15 mouse cellular contexts compared by ENCODE assay signal in genomic region chr14:49074361-49074760, GRCm38 (mm10).
"Had no signal": no experiment of that assay in that cellular context is flagged by ENCODE, and none has a peak within 500 bp of the region (broad histone marks: within the 10 kb centered on the region; RNA-seq: fewer than 3 reads in every experiment).

No protein-coding gene starts in this region.

- H3K4me2 ChIP-seq: limb, embryonic 13.5 days; liver, embryonic 12.5 days; liver, embryonic 15.5 days; midbrain, embryonic 12.5 days; midbrain, embryonic 15.5 days had no signal

- H3K27me3 ChIP-seq: limb, embryonic 13.5 days; liver, embryonic 12.5 days; liver, embryonic 15.5 days; midbrain, embryonic 12.5 days; midbrain, embryonic 15.5 days had no signal

- H3K9me3 ChIP-seq: limb, embryonic 10.5 days; limb, embryonic 13.5 days; liver, embryonic 12.5 days; liver, embryonic 15.5 days; midbrain, embryonic 12.5 days; midbrain, embryonic 15.5 days had no signal

- H3K4me3 ChIP-seq: limb, embryonic 10.5 days; limb, embryonic 13.5 days; liver, embryonic 12.5 days; liver, embryonic 15.5 days; midbrain, embryonic 12.5 days; midbrain, embryonic 15.5 days had no signal

- ATAC-seq: liver, embryonic 12.5 days; midbrain, embryonic 15.5 days had no signal

- H3K9ac ChIP-seq: limb, embryonic 13.5 days; liver, embryonic 12.5 days; liver, embryonic 15.5 days; midbrain, embryonic 12.5 days; midbrain, embryonic 15.5 days had no signal

- H3K4me1 ChIP-seq: limb, embryonic 10.5 days; limb, embryonic 13.5 days; midbrain, embryonic 15.5 days had no signal

- H3K27ac ChIP-seq: limb, embryonic 10.5 days; limb, embryonic 13.5 days; liver, embryonic 12.5 days; liver, embryonic 15.5 days; midbrain, embryonic 12.5 days; midbrain, embryonic 15.5 days had no signal

- DNase-seq: kidney, adult 9 months; kidney, postnatal 14 days; kidney, postnatal 4 days; liver; lung, adult 2 months; lung, postnatal 14 days; lung, postnatal 4 days; thymus, adult 18-20 months; thymus, postnatal 36 days had no signal
